Mouse (Mus musculus): ENCODE measurements around the gene Ubald2. TPM values are rescaled to one million over a fixed set of nuclear protein-coding genes. Genes with fewer than 3 reads are reported as not detected.
A peak's percentile ranks its signal among the peaks of the same experiment; 100 is the strongest.

The Ubald2 gene
- total RNA-seq, 2 experiments from 2014 or later, result 43.3 to 45.8 TPM

- intact Hi-C loops (cut with DNase I), result no loop called here
These were observed 1.8 kb upstream of the Ubald2 start for GRCm38 (mm10) chr11:116432127-116432526.

GRCm38 (mm10) chr11:116432593-116433355 lies 1.1 kb upstream of the Ubald2 start:
- DNase-seq, result no peak
- intact Hi-C loops (cut with DNase I), result no loop called here

More at GRCm38 (mm10) chr11:116432127-116432526, 1.8 kb upstream of the Ubald2 start:
- DNase-seq, result no peak

- peak; percentile 64 for DNase-seq
- intact Hi-C loops (cut with DNase I), result no loop called here
These were observed 533 bp downstream of the Ubald2 start for GRCm38 (mm10) chr11:116434287-116434966.

- intact Hi-C loops (cut with DNase I), result no loop called here
- DNase-seq, result no peak
These were observed 1.3 kb downstream of the Ubald2 start for GRCm38 (mm10) chr11:116434967-116435752.

GRCm38 (mm10) chr11:116435992-116436724 lies 2.3 kb downstream of the Ubald2 start:
- intact Hi-C loops (cut with DNase I), result no loop called here
- DNase-seq, result no peak

- DNase-seq, result no peak
- intact Hi-C loops (cut with DNase I), result no loop called here
These were observed 2.9 kb downstream of the Ubald2 start for GRCm38 (mm10) chr11:116436725-116437331.

- no peak for DNase-seq
- intact Hi-C loops (cut with DNase I), result no loop called here
These were observed 3.6 kb downstream of the Ubald2 start for GRCm38 (mm10) chr11:116437541-116437940.

- DNase-seq, result no peak
- intact Hi-C loops (cut with DNase I), result no loop called here
These were observed 5.7 kb downstream of the Ubald2 start for GRCm38 (mm10) chr11:116439269-116440240.

- DNase-seq, result peak; percentile 41
- intact Hi-C loops (cut with DNase I), result no loop called here
These were observed 6.6 kb downstream of the Ubald2 start for GRCm38 (mm10) chr11:116440408-116441068.

GRCm38 (mm10) chr11:116442129-116442866 lies 8.4 kb downstream of the Ubald2 start:
- intact Hi-C loops (cut with DNase I), result no loop called here
- DNase-seq, result no peak

- DNase-seq, result no peak
- intact Hi-C loops (cut with DNase I), result no loop called here
These were observed 8.9 kb downstream of the Ubald2 start for GRCm38 (mm10) chr11:116442867-116443177.

- no peak for DNase-seq
- intact Hi-C loops (cut with DNase I), result no loop called here
These were observed 9.4 kb downstream of the Ubald2 start for GRCm38 (mm10) chr11:116443311-116443710.

- intact Hi-C loops (cut with DNase I), result no loop called here
- DNase-seq, result no peak
These were observed 10.0 kb downstream of the Ubald2 start for GRCm38 (mm10) chr11:116443935-116444334.

GRCm38 (mm10) chr11:116445596-116446307 lies 11.9 kb downstream of the Ubald2 start:
- intact Hi-C loops (cut with DNase I), result loop anchor here (2.0 kb wide), 1 partner anchor 127 kb away; no protein-coding TSS in a partner anchor
- peak; percentile 93 for DNase-seq

GRCm38 (mm10) chr11:116446308-116446887 lies 12.5 kb downstream of the Ubald2 start:
- intact Hi-C loops (cut with DNase I), result loop anchor here (2.0 kb wide), 1 partner anchor 128 kb away; no protein-coding TSS in a partner anchor
- no peak for DNase-seq

- no peak for DNase-seq
- intact Hi-C loops (cut with DNase I), result loop anchor here (2.0 kb wide), 1 partner anchor 129 kb away; no protein-coding TSS in a partner anchor
These were observed 13.9 kb downstream of the Ubald2 start for GRCm38 (mm10) chr11:116447822-116448221.

GRCm38 (mm10) chr11:116449341-116449740 lies 15.4 kb downstream of the Ubald2 start:
- DNase-seq, result no peak
- intact Hi-C loops (cut with DNase I), result no loop called here

Measured in left cerebral cortex, postnatal 4 days (tissue).